Mouse (Mus musculus): ENCODE data around the gene Nr1h3. TPM values are rescaled to one million over a fixed set of nuclear protein-coding genes. Genes with fewer than 3 reads are reported as not detected.

Nr1h3 gene
- polyA plus RNA-seq, 1 experiment, result 70.2 TPM

DNA sequence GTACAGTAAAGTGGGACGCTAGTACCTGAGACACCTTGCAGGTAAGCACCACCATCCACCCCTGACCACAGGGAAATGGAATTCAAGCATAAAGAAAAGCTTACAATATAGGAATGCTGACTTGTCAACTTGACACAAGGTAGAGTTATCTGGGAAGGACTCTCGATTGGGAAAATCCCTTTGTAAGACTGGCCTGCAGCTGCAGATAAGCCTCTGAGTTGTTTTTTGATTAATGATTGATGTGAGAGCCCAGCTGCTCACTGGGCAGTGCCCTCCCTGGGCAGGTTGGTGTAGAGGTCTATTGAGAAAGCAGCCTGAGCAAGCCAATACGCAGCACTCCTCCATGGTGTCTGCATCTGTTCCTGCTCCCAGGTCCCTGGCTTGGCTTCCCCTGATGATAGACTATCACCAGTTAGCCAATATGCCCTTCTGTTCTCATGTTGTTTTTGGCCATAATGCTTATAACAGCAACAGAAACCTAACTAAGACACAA is 49.7 kb downstream of the Nr1h3 start:
- DNase-seq (ENCODE audit: low read depth, low spot score), result no peak
- WGBS, result 48% methylated on average over 3 of the region's 3 CpGs

DNA sequence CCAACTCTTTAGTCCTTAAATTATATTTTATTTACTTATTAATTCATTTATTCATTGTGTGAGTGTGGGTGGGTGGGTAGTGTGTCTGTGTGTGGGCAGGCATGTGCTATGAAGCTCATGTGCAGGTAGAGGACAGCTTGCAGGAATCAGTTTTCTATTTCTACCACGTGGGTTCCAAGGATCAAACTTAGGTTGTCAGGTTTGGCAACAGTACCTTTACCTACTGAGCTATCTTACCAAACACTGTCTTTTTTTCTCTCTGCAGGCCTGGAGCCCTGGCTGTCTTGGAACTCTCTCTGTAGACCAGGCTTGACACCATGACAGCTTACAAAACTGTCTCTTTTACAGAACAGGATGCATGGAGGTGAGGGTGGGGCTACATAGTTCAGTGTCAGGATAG is 51.3 kb downstream of the Nr1h3 start:
- DNase-seq (ENCODE audit: low read depth, low spot score), result no peak
- 85% methylated on average over 1 of the region's 1 CpGs for WGBS

DNA sequence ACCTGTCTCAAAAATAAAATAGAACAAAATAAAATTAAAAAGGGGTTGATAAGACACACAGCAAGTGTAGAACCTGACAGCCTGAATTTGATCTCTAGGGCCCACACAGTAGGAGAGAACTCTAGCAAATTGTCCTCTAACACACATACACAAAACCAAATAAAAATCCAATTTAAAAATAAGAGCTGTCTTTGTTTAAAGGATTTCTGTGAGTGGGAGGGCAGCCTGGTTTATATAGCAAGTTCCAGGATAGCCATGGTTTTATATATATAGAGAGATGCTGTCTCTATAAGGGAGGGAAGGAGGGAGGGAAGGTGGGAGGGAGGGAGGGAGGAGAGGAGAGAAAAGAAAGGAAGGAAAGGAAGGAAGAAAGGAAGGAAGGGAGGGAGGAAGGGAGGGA is 54.5 kb downstream of the Nr1h3 start:
- no peak for DNase-seq (ENCODE audit: low read depth, low spot score)

DNA sequence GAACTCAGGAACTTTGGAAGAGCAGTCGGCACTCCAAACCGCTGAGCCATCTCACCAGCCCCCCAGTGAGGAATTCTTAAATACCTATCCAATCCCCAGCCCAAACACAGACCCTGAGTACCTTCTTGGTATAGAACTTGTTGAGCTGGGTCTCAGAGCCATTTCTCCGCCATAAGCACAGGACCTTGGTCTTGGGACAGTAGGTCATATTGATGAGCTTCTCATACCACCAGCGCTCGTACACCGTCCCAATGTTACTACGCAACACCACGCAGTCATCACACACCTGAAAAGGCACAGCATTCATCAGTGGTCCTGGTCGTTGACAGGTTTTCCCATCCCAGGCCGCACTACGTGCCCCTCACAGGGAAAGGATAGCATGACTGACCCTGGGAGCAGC is 59.2 kb downstream of the Nr1h3 start:
- WGBS, result 99% methylated on average over 11 of the region's 11 CpGs
- DNase-seq (ENCODE audit: low read depth, low spot score), result no peak

DNA sequence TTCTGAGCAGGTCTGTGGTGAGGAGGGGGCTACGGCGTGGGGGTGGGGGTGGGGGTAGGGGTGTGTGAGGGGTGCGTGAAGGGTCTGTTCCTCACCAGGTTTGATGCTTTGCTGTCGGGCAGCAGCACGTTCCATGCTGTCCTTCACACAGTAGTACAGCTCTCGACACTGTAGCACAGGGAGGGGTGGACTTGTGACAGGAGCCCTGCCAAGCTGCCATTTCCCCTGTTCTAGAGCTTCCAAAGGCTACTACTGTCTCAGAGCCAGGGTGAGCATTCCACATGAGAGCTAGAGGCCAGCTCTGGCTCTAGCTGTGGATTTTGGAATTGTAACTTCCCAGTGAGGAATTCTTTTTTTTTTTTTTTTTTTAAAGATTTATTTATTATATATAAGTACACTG is 59.7 kb downstream of the Nr1h3 start:
- DNase-seq (ENCODE audit: low read depth, low spot score), result no peak
- 84% methylated on average over 6 of the region's 6 CpGs for WGBS

DNA sequence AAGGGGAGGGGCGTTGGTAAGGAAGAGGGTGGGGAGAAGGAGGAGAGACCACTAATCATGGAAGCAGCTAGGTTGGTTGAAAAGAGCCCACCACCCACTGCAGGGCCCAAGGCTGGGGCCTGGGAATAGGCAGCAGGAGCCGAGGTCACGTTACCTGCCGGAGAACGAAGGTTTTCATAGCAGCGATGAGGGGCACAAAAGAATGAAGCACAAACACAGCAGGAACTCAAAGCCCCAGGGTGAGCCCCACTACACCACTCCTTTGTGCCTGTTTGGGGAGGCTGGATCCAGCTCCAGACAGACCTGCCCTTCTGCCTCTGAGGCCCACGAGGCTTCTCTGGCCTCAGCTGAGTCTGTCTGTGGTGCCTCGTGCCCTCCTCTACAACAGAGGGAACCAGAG is 62.9 kb downstream of the Nr1h3 start:
- 85% methylated on average over 8 of the region's 8 CpGs for WGBS
- no peak for DNase-seq (ENCODE audit: low read depth, low spot score)

DNA sequence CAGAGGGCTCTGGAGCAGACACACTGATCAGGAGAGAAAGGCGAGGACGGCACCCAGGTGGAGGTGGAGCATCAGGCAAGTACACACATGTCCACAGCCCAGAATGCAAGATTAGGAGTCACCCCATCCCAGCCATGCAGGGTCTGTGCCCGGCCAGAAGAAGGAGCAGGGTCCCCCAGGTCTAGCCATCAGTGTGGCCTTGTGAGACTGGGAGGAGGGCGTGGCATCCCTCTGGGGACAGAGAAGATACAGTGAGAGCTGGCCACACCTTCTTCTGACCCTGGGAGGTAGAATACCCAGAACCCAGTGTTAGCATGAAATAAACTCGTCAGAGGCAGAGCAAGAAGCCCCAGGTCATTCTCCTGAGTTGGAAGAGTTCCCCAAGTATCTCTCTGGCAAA is 63.3 kb downstream of the Nr1h3 start:
- WGBS, result 70% methylated on average over 5 of the region's 5 CpGs
- DNase-seq (ENCODE audit: low read depth, low spot score), result no peak

DNA sequence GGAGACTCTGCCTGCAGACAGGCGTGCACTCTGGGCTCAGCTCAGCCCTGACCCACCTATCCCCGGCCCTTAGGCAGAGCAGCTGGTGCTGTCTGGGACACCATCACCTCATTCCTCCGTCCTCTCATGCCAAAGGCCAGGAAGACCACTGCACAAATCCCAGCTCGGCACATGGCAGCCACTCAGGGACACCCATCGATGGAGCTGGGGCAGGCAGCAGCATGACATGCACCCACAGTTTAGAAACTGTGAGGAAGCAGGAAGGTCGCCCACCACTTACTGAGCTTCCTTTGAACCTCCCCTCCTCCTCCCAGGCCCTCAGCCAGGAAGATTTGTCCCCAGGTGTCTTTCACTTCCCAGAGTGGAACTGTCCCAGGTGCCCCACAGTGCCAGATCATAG is 65.2 kb downstream of the Nr1h3 start:
- 75% methylated on average over 6 of the region's 6 CpGs for WGBS
- no peak for DNase-seq (ENCODE audit: low read depth, low spot score)

DNA sequence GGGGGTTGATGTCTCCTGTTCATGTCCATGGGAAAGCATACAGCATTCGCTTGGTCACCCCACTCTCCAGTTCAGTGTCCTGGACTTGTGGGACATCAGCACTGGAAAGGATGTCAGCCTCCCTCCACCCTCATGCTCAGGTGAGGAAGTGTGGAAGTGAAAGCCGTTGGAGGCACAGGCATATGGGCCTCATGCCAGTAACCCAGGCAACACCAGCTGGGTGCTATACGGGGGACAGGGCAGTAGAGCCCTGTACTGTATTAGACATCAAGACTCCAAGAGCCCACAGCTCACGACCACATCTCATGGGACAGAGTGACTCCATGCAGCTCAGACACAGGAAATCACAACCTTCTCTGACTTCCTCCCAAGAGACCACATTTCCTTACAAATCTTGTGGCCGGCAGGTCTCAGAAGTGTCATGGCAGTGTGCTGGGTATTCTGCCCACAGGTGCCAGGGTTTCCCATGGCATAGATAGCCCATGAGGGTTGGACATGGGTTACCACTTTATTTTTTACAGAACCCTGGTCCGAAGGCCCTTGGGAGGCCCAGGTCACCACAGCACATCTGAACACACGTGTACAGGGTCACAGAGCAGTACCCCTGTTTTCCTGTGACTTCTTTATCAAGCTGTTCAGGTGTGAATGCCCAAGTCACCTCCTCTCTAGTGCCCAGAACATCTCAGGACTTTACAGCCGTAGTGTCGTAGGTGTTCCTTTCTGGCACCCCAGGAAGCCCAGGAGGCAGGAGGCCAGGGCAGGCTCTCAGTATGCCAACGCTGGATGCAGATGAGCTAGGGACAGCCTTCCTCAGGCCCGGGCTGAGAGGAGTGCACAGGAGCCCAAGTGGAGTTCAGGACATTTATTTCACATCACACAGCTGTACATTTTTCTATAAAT is 65.9 kb downstream of the Nr1h3 start:
- no peak for DNase-seq (ENCODE audit: low read depth, low spot score)
- 73% methylated on average over 11 of the region's 11 CpGs for WGBS

Other genes with a start within 250 kb of the Nr1h3 start
- gene Rapsn, start 167.2 kb downstream of the Nr1h3 start, polyA plus RNA-seq (2012; rRNA removed), result 0.49 and 0.50 TPM in 2 replicates
- gene Psmc3, start 148.8 kb downstream of the Nr1h3 start, polyA plus RNA-seq (2012; rRNA removed), result 112 and 116 TPM in 2 replicates
- gene Slc39a13, start 132.4 kb downstream of the Nr1h3 start, polyA plus RNA-seq (2012; rRNA removed), result 21.4 and 22.7 TPM in 2 replicates
- gene Spi1, start 120.4 kb downstream of the Nr1h3 start, polyA plus RNA-seq (2012; rRNA removed), result 26.7 and 32.6 TPM in 2 replicates
- 0.10 and 0.11 TPM in 2 replicates for gene Mybpc3, start 84.7 kb downstream of the Nr1h3 start, polyA plus RNA-seq (2012; rRNA removed)
- 11.2 and 16.8 TPM in 2 replicates for gene Madd, start 19.0 kb downstream of the Nr1h3 start, polyA plus RNA-seq (2012; rRNA removed)
- gene Acp2, start 51 bp upstream of the Nr1h3 start, polyA plus RNA-seq (2012; rRNA removed), result 17.8 and 34.3 TPM in 2 replicates
- 10.3 and 14.4 TPM in 2 replicates for gene Ddb2, start 34.1 kb upstream of the Nr1h3 start, polyA plus RNA-seq (2012; rRNA removed)
- 2.8 and 3.7 TPM in 2 replicates for gene Pacsin3, start 53.1 kb upstream of the Nr1h3 start, polyA plus RNA-seq (2012; rRNA removed)
- 32.7 and 34.7 TPM in 2 replicates for gene Arfgap2, start 62.1 kb upstream of the Nr1h3 start, polyA plus RNA-seq (2012; rRNA removed)
- gene 1110051M20Rik, start 241.9 kb upstream of the Nr1h3 start, polyA plus RNA-seq (2012; rRNA removed), result 8.4 and 8.5 TPM in 2 replicates